Mouse (Mus musculus) erythroblast, adult 5-6 weeks (primary cell): Measurements from ENCODE around the gene Fam160a2. TPM values are rescaled to one million over a fixed set of nuclear protein-coding genes. Genes with fewer than 3 reads are reported as not detected.

Experiments
- total RNA-seq, 2 experiments: library from RNA; stranded (forward) in 1 of 2; stranded (reverse) in 1 of 2; fragments of 150-400 nt in 1 of 2; fragments of 200-764, 138-1000 nt in 1 of 2; gene quantifications; 2 replicates each; pipeline versions ENCODE4 v1.2.3 to v1.2.4; 2015 to 2017; ENCODE audit warnings: low replicate concordance in 2 of 2

Fam160a2 gene
- total RNA-seq, 2 experiments from 2014 or later = 7.8 to 23.4 TPM

Other genes starting within 250 kb of the Fam160a2 start
- gene Olfr684, start 236.4 kb downstream of the Fam160a2 start, total RNA-seq (2015; ENCODE audit: low replicate concordance) = not detected in 2 replicates
- gene Olfr684, start 236.4 kb downstream of the Fam160a2 start, total RNA-seq (2017; ENCODE audit: low replicate concordance) = 0.09 TPM in 1 of 2 replicates, not detected in the other
- not detected in 2 replicates for gene Olfr685, start 214.0 kb downstream of the Fam160a2 start, total RNA-seq (2015; ENCODE audit: low replicate concordance)
- not detected in 2 replicates for gene Olfr685, start 214.0 kb downstream of the Fam160a2 start, total RNA-seq (2017; ENCODE audit: low replicate concordance)
- not detected in 2 replicates for gene Olfr686, start 192.6 kb downstream of the Fam160a2 start, total RNA-seq (2015; ENCODE audit: low replicate concordance)
- not detected in 2 replicates for gene Olfr686, start 192.6 kb downstream of the Fam160a2 start, total RNA-seq (2017; ENCODE audit: low replicate concordance)
- not detected in 2 replicates for gene Olfr688, start 112.0 kb downstream of the Fam160a2 start, total RNA-seq (2015; ENCODE audit: low replicate concordance)
- gene Olfr688, start 112.0 kb downstream of the Fam160a2 start, total RNA-seq (2017; ENCODE audit: low replicate concordance) = not detected in 2 replicates
- not detected in 2 replicates for gene Olfr689, start 88.9 kb downstream of the Fam160a2 start, total RNA-seq (2015; ENCODE audit: low replicate concordance)
- not detected in 2 replicates for gene Olfr689, start 88.9 kb downstream of the Fam160a2 start, total RNA-seq (2017; ENCODE audit: low replicate concordance)
- not detected in 2 replicates for gene Olfr690, start 66.0 kb downstream of the Fam160a2 start, total RNA-seq (2015; ENCODE audit: low replicate concordance)
- gene Olfr690, start 66.0 kb downstream of the Fam160a2 start, total RNA-seq (2017; ENCODE audit: low replicate concordance) = not detected in 2 replicates
- not detected in 2 replicates for gene Olfr691, start 57.8 kb downstream of the Fam160a2 start, total RNA-seq (2015; ENCODE audit: low replicate concordance)
- gene Olfr691, start 57.8 kb downstream of the Fam160a2 start, total RNA-seq (2017; ENCODE audit: low replicate concordance) = not detected in 2 replicates
- not detected in 2 replicates for gene Olfr692, start 31.8 kb downstream of the Fam160a2 start, total RNA-seq (2015; ENCODE audit: low replicate concordance)
- gene Olfr692, start 31.8 kb downstream of the Fam160a2 start, total RNA-seq (2017; ENCODE audit: low replicate concordance) = not detected in 2 replicates
- not detected in 2 replicates for gene Gm5901, start 25.0 kb downstream of the Fam160a2 start, total RNA-seq (2015; ENCODE audit: low replicate concordance)
- not detected in 2 replicates for gene Gm5901, start 25.0 kb downstream of the Fam160a2 start, total RNA-seq (2017; ENCODE audit: low replicate concordance)
- gene Cnga4, start 4.5 kb upstream of the Fam160a2 start, total RNA-seq (2015; ENCODE audit: low replicate concordance) = not detected in 2 replicates
- gene Cnga4, start 4.5 kb upstream of the Fam160a2 start, total RNA-seq (2017; ENCODE audit: low replicate concordance) = 0.42 TPM in 1 of 2 replicates, not detected in the other
- not detected in 2 replicates for gene Cckbr, start 25.7 kb upstream of the Fam160a2 start, total RNA-seq (2015; ENCODE audit: low replicate concordance)
- not detected in 2 replicates for gene Cckbr, start 25.7 kb upstream of the Fam160a2 start, total RNA-seq (2017; ENCODE audit: low replicate concordance)
- gene Cavin3, start 82.2 kb upstream of the Fam160a2 start, total RNA-seq (2015; ENCODE audit: low replicate concordance) = not detected in 2 replicates
- gene Cavin3, start 82.2 kb upstream of the Fam160a2 start, total RNA-seq (2017; ENCODE audit: low replicate concordance) = not detected in 2 replicates
- gene Smpd1, start 154.3 kb upstream of the Fam160a2 start, total RNA-seq (2015; ENCODE audit: low replicate concordance) = 8.6 and 11.7 TPM in 2 replicates
- gene Smpd1, start 154.3 kb upstream of the Fam160a2 start, total RNA-seq (2017; ENCODE audit: low replicate concordance) = 2.0 and 4.4 TPM in 2 replicates
- not detected in 2 replicates for gene Apbb1, start 181.6 kb upstream of the Fam160a2 start, total RNA-seq (2015; ENCODE audit: low replicate concordance)
- 4.3 and 8.3 TPM in 2 replicates for gene Apbb1, start 181.6 kb upstream of the Fam160a2 start, total RNA-seq (2017; ENCODE audit: low replicate concordance)
- not detected in 2 replicates for gene Hpx, start 200.1 kb upstream of the Fam160a2 start, total RNA-seq (2015; ENCODE audit: low replicate concordance)
- gene Hpx, start 200.1 kb upstream of the Fam160a2 start, total RNA-seq (2017; ENCODE audit: low replicate concordance) = not detected in 2 replicates
- 3.3 and 8.8 TPM in 2 replicates for gene Trim3, start 233.5 kb upstream of the Fam160a2 start, total RNA-seq (2015; ENCODE audit: low replicate concordance)
- 2.6 TPM in 1 of 2 replicates, not detected in the other for gene Trim3, start 233.5 kb upstream of the Fam160a2 start, total RNA-seq (2017; ENCODE audit: low replicate concordance)
- gene Timm10b, start 240.0 kb upstream of the Fam160a2 start, total RNA-seq (2015; ENCODE audit: low replicate concordance) = 5.4 and 13.2 TPM in 2 replicates
- gene Timm10b, start 240.0 kb upstream of the Fam160a2 start, total RNA-seq (2017; ENCODE audit: low replicate concordance) = 7.4 and 32.9 TPM in 2 replicates
- 0.19 and 2.9 TPM in 2 replicates for gene Arfip2, start 240.4 kb upstream of the Fam160a2 start, total RNA-seq (2015; ENCODE audit: low replicate concordance)
- gene Arfip2, start 240.4 kb upstream of the Fam160a2 start, total RNA-seq (2017; ENCODE audit: low replicate concordance) = 3.1 and 8.9 TPM in 2 replicates
- 3.1 and 9.2 TPM in 2 replicates for gene Gm45799, start 240.5 kb upstream of the Fam160a2 start, total RNA-seq (2015; ENCODE audit: low replicate concordance)
- gene Gm45799, start 240.5 kb upstream of the Fam160a2 start, total RNA-seq (2017; ENCODE audit: low replicate concordance) = 0.42 and 5.0 TPM in 2 replicates